Mouse (Mus musculus): ENCODE measurements around the gene Nod2. TPM values are rescaled to one million over a fixed set of nuclear protein-coding genes. Genes with fewer than 3 reads are reported as not detected.

The Nod2 gene
- total RNA-seq, 2 experiments from 2014 or later = 1.2 to 1.3 TPM

DNA sequence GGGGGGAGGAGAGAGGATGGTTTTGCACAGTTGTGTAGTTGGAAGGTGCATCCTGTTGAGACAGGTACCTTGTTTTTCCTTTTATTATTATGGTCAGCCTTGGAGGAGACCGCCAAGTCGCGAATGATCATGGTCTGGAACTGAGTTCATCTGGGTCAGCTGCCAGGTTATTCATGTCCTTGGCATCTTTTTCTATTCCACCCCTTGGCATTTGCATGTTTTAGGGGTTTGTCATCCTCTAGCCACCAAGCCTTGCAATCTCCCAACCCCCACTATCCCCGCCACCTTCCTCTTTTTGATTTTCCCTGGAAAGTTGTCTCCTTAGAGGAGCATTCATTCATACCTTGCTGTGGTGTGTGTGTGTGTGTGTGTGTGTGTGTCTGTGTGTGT lies 50.5 kb downstream of the Nod2 start:
- no peak for DNase-seq (ENCODE audit: low spot score)
- intact Hi-C loops (cut with DNase I) = loop anchor here (5.0 to 10.0 kb wide), 3 partner anchors 65 to 433 kb away; partner anchors contain the start of gene Brd7

- intact Hi-C loops (cut with DNase I) = loop anchor here (5.0 to 10.0 kb wide), 3 partner anchors 66 to 433 kb away; partner anchors contain the start of gene Brd7
These were observed 50.9 kb downstream of the Nod2 start for GRCm38 (mm10) chr8:88698048-88698447.

DNA sequence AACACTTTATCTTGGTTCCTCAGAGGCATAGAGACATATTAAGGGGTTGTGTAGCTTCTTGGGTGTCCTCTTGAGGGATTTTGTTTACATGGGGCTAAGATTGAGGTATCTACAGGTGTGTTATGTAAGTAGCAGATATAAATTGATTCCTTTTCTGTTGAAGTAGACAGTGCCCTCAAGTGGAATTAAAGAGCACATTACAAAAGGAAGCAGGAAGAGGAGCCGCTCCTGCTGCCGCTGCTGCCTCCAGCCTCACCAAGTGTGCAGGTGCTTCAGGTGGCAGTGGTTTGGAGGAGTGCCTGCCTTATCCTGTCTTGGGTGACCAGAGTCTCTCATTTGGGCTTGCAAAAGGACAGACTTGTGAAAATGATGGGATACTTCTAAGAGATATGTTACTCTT lies 54.5 kb downstream of the Nod2 start:
- no peak for DNase-seq (ENCODE audit: low spot score)
- intact Hi-C loops (cut with DNase I) = no loop called here

More at GRCm38 (mm10) chr8:88698048-88698447, 50.9 kb downstream of the Nod2 start:
- DNase-seq (ENCODE audit: low spot score) = no peak

DNA sequence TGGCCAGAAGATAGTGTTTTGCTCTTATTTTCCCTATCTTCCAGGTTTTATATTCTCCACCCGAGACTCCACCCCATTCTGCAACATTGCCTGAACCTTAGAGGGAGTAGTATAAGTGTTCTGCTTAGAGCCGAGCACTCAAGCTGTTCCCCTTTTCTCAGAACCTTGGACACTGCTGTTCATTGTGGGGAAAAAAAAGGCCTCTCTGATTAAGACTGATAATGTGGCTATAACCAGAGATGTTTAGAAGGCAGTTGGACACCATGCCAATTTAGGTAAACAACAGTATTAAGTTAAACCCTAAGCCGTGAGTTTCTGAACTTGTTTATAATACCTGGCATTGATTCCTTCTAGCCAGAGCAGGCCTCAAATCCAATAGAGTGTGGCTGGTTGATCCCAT lies 55.7 kb downstream of the Nod2 start:
- DNase-seq (ENCODE audit: low spot score) = no peak
- intact Hi-C loops (cut with DNase I) = no loop called here

DNA sequence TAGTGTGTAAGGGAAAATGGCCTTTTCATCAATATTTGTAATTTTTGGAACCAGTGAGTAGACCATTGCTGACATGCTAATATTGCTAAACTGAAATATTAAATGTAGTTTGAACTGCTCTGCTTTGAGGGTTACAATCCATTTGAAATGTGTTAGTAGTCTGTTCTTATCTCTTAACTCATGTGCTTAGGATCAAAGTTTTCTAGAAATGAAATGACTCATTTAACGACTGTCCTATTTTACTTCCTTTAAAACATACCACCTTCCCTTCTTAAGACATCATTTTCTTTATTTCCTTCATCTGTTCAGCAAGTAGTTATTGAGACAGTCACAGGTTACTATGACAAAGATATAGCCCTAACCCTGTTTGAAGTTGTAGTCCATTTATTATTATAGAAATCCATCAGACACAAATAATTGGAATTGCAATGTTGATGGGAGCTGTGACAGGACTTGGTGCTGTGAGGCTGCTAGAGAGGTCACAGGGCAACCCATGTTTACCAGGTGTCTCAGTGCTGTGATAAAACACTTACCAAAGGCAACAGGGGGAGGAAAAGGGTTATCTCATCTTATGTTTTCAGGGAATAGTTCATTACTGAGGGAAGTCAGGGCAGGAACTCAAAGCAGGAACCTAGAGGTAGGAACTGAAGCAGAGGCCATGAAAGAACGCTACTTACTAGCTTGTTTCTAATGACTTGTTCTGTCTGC lies 76.3 kb downstream of the Nod2 start:
- intact Hi-C loops (cut with DNase I) = no loop called here
- DNase-seq (ENCODE audit: low spot score) = no peak

Other genes with a start within 250 kb of the Nod2 start
- gene Nkd1, start 126.0 kb upstream of the Nod2 start, total RNA-seq (2021) = 1 to 10 TPM; 2.9 to 3.9 TPM
- gene Snx20, start 11.2 kb upstream of the Nod2 start, total RNA-seq (2021) = 1 to 10 TPM; 1.3 to 1.9 TPM
- 10 to 100 TPM; 25.5 to 29.1 TPM for gene Cyld, start 49.7 kb downstream of the Nod2 start, total RNA-seq (2021)

All from heart, postnatal 25 days (tissue).